Mouse (Mus musculus): ENCODE measurements around the gene Apoa1. TPM values are rescaled to one million over a fixed set of nuclear protein-coding genes. Genes with fewer than 3 reads are reported as not detected.

The Apoa1 gene
- polyA plus RNA-seq, 2 experiments = 1.1 to 9.3 TPM

GRCm38 (mm10) chr9:46214946-46215337 lies 13.4 kb upstream of the Apoa1 start:
- Histone ChIP-seq H3K4me1 (ENCODE audit: control insufficient read depth, insufficient read depth, low read length) (no peaks in the 10 kb centered on the region), H3K27ac (replicated peaks; ENCODE audit: low read depth, low read length) (no peak overlapping the region), H3K27me3 (ENCODE audit: control insufficient read depth, insufficient read depth, low read length) (no peaks in the 10 kb centered on the region), H3K4me2 (replicated peaks; ENCODE audit: low read depth, low read length, severe bottlenecking) (no peak overlapping the region), H3K9ac (ENCODE audit: low read depth, low read length, severe bottlenecking) (no peak overlapping the region), H3K4me3 (replicated peaks; ENCODE audit: low read length) (no peak overlapping the region), H3K9me3 (ENCODE audit: control insufficient read depth, low read length) (no peaks in the 10 kb centered on the region), H3K36me3 (ENCODE audit: control insufficient read depth, insufficient read depth, low read length) (peaks cover 54% of the 10 kb centered on the region)
- no peak for DNase-seq (ENCODE audit: low spot score)
- WGBS = 91% methylated on average over 10 of the region's 10 CpGs
- ATAC-seq (ENCODE audit: low FRiP score, low read depth) = no peak
- no peak for TF ChIP-seq POLR2A (IDR thresholded peaks at IDR 0.05; ENCODE audit: borderline replicate concordance, extremely low read depth, insufficient read depth, insufficient read length)

DNA sequence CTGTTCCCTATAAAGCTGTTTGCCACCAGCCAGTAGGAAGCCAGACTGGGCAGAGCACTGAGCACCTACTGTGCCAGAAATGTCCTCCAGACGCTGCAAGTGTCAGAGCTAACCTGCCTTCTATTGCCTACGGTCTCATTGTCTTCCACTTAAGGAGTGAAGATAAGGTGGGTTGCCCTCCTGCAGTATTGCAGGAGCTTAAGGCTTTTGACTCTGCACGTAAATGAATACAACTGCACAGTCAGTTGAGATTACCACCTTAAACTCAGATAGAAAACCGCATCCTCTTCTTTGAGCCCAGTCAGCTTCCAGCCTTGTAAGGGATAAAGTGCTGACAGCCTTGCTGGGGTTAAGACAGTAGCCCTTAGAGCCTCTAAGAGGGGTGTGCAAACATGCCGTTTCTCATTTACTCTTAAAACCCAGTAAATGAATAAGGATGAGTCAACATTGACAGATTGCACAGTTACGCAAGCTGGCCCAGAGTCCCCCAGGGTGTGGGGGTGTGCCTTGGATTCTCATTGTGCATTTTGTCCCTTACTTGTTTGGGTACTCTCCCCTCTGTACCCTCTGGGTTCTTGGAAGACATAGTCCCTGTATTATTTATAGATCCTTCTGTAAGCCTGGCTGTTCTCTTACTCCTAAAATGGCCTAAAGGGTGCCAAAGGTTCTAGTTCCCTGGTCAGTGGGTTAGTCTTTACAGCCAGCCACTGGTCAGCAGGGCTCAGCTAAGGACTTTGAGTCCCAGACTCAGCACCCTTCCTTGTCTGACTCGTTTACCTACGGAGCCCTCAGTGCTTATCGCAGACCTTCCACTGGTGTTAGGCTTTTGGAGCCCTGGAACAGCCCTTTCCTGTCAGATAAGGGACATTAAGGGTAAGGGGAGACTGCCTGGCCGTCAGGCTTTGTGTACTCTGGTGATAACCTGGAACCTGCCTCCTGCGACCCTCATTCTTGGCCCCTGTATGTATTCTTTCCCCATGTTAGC lies 12.8 kb upstream of the Apoa1 start:
- no peak overlapping the region for H3K4me3 ChIP-seq (replicated peaks; ENCODE audit: low read length)

DNA sequence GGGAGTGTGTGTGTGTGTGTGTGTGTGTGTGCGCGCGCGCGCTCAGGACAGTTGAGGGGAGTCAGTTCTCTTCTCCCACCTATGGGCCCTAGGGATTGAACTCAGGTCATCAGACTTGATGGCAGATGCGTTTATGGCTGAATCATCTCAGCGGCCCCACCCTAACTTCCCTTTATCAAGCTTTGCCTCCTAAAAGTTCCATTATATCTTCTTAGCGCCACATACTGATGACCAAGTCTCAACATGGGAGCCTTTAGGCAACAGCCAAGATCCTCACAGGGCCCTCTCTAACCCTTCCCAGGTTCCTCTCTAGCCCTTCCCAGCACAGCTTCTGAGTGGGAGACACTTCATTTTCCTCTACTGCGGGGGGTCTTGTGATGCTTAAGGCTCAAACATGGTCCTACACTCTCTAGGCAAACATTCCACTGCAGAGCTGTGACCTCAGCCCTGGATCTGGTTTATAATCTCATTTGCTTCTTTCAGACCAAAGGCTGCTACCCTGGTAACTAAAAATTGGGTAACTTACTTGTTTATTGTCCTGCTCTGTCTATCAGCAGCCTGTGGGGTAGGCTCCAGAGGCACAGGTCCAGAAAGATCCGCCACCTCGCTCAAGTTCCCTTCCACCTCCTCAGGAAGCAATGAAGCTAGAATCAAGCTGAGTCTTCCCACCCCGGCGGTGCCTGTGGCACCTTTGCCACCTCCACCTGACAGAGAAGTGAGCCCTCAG lies 11.5 kb upstream of the Apoa1 start:
- Histone ChIP-seq H3K27me3 (ENCODE audit: control insufficient read depth, insufficient read depth, low read length) (no peaks in the 10 kb centered on the region), H3K27ac (replicated peaks; ENCODE audit: low read depth, low read length) (no peak overlapping the region), H3K9ac (ENCODE audit: low read depth, low read length, severe bottlenecking) (no peak overlapping the region), H3K4me2 (replicated peaks; ENCODE audit: low read depth, low read length, severe bottlenecking) (no peak overlapping the region), H3K4me1 (ENCODE audit: control insufficient read depth, insufficient read depth, low read length) (no peaks in the 10 kb centered on the region), H3K4me3 (replicated peaks; ENCODE audit: low read length) (no peak overlapping the region), H3K36me3 (ENCODE audit: control insufficient read depth, insufficient read depth, low read length) (peaks cover 54% of the 10 kb centered on the region), H3K9me3 (ENCODE audit: control insufficient read depth, low read length) (no peaks in the 10 kb centered on the region)
- ATAC-seq (ENCODE audit: low FRiP score, low read depth) (no peak), DNase-seq (ENCODE audit: low spot score) (no peak)
- 91% methylated on average over 13 of the region's 13 CpGs for WGBS
- no peak for TF ChIP-seq POLR2A (IDR thresholded peaks at IDR 0.05; ENCODE audit: borderline replicate concordance, extremely low read depth, insufficient read depth, insufficient read length)

More for the DNA sequence above, 12.8 kb upstream of the Apoa1 start:
- no peak overlapping the region for H3K9ac ChIP-seq (ENCODE audit: low read depth, low read length, severe bottlenecking)
- peaks cover 54% of the 10 kb centered on the region for H3K36me3 ChIP-seq (ENCODE audit: control insufficient read depth, insufficient read depth, low read length)
- no peaks in the 10 kb centered on the region for H3K4me1 ChIP-seq (ENCODE audit: control insufficient read depth, insufficient read depth, low read length)
- DNase-seq (ENCODE audit: low spot score) = no peak
- no peaks in the 10 kb centered on the region for H3K9me3 ChIP-seq (ENCODE audit: control insufficient read depth, low read length)
- no peak overlapping the region for H3K4me2 ChIP-seq (replicated peaks; ENCODE audit: low read depth, low read length, severe bottlenecking)
- WGBS = 82% methylated on average over 11 of the region's 11 CpGs
- no peak overlapping the region for H3K27ac ChIP-seq (replicated peaks; ENCODE audit: low read depth, low read length)
- no peak for ATAC-seq (ENCODE audit: low FRiP score, low read depth)
- TF ChIP-seq POLR2A (IDR thresholded peaks at IDR 0.05; ENCODE audit: borderline replicate concordance, extremely low read depth, insufficient read depth, insufficient read length) = no peak
- no peaks in the 10 kb centered on the region for H3K27me3 ChIP-seq (ENCODE audit: control insufficient read depth, insufficient read depth, low read length)

GRCm38 (mm10) chr9:46218176-46218575 lies 10.2 kb upstream of the Apoa1 start:
- WGBS = 61% methylated on average over 9 of the region's 9 CpGs
- TF ChIP-seq POLR2A (IDR thresholded peaks at IDR 0.05; ENCODE audit: borderline replicate concordance, extremely low read depth, insufficient read depth, insufficient read length) = no peak
- Histone ChIP-seq H3K27ac (replicated peaks; ENCODE audit: low read depth, low read length) (no peak overlapping the region), H3K4me1 (ENCODE audit: control insufficient read depth, insufficient read depth, low read length) (no peaks in the 10 kb centered on the region), H3K27me3 (ENCODE audit: control insufficient read depth, insufficient read depth, low read length) (no peaks in the 10 kb centered on the region), H3K4me3 (replicated peaks; ENCODE audit: low read length) (no peak overlapping the region), H3K9me3 (ENCODE audit: control insufficient read depth, low read length) (no peaks in the 10 kb centered on the region), H3K36me3 (ENCODE audit: control insufficient read depth, insufficient read depth, low read length) (peaks cover 52% of the 10 kb centered on the region), H3K4me2 (replicated peaks; ENCODE audit: low read depth, low read length, severe bottlenecking) (no peak overlapping the region), H3K9ac (ENCODE audit: low read depth, low read length, severe bottlenecking) (no peak overlapping the region)
- ATAC-seq (ENCODE audit: low FRiP score, low read depth) (no peak), DNase-seq (ENCODE audit: low spot score) (no peak)

DNA sequence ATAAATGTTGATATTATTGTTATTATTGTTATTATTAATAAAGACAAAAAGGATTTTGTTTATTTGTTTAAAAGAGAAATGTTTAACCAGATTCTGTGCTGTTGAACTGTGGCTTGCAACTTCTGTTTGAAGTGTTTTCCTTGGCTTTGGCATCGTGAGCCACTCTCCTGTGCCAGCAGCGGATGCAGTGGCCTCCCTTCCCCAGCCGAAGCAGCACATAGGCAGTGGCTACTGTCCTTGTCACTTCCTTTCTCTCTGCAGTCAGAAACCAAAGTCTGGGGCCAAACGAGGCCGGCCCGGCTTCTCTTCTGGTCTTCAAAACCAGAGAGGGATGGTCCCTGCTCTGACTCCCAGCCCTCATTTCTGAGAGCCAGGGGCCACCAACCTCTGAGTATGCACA lies 5.3 kb upstream of the Apoa1 start:
- ATAC-seq (ENCODE audit: low FRiP score, low read depth) = no peak
- WGBS = 83% methylated on average over 6 of the region's 6 CpGs
- Histone ChIP-seq H3K9ac (ENCODE audit: low read depth, low read length, severe bottlenecking) (no peak overlapping the region), H3K36me3 (ENCODE audit: control insufficient read depth, insufficient read depth, low read length) (peaks cover 41% of the 10 kb centered on the region), H3K4me3 (replicated peaks; ENCODE audit: low read length) (no peak overlapping the region), H3K4me1 (ENCODE audit: control insufficient read depth, insufficient read depth, low read length) (no peaks in the 10 kb centered on the region), H3K27me3 (ENCODE audit: control insufficient read depth, insufficient read depth, low read length) (no peaks in the 10 kb centered on the region), H3K27ac (replicated peaks; ENCODE audit: low read depth, low read length) (no peak overlapping the region), H3K9me3 (ENCODE audit: control insufficient read depth, low read length) (no peaks in the 10 kb centered on the region), H3K4me2 (replicated peaks; ENCODE audit: low read depth, low read length, severe bottlenecking) (no peak overlapping the region)
- TF ChIP-seq POLR2A (IDR thresholded peaks at IDR 0.05; ENCODE audit: borderline replicate concordance, extremely low read depth, insufficient read depth, insufficient read length) = no peak
- DNase-seq (ENCODE audit: low spot score) = no peak

All from limb, embryonic 14.5 days (tissue).